Mouse (Mus musculus) gastrocnemius, postnatal 36 days (tissue): ENCODE results near the gene Bysl. TPM values are rescaled to one million over a fixed set of nuclear protein-coding genes. Genes with fewer than 3 reads are reported as not detected.
"Not testable (repeated sequence)": the region's sequence is repeated elsewhere in the genome, so short reads cannot be mapped to it uniquely, and the experiment has no call there.

ENCODE experiments used
- DNase-seq, 2 experiments: peaks; one replicate each; pipeline ENCODE4 v3.0.0; 2022
- intact Hi-C: fragments of 180-260 bp; cut with DNase I; formaldehyde crosslinking; loops from one replicate; pipeline ENCODE4 v1.15.1; 2025
- total RNA-seq, 2 experiments: library from RNA; stranded (reverse); gene quantifications; 2 replicates each; pipeline ENCODE4 v1.2.3; 2021

Gene Bysl
- total RNA-seq, 2 experiments from 2014 or later: 13.8 to 14.2 TPM

GRCm38 (mm10) chr17:47622912-47623554 lies 11.7 kb upstream of the Bysl start:
- intact Hi-C loops: no loop called here
- DNase-seq: no peak

- intact Hi-C loops: no loop called here
Measured at GRCm38 (mm10) chr17:47618556-47619311, 7.4 kb upstream of the Bysl start.

GRCm38 (mm10) chr17:47617605-47618307 lies 6.5 kb upstream of the Bysl start:
- no peak for DNase-seq
- intact Hi-C loops: no loop called here

More at GRCm38 (mm10) chr17:47618556-47619311, 7.4 kb upstream of the Bysl start:
- DNase-seq: no peak

- intact Hi-C loops: no loop called here
- no peak for DNase-seq
Measured at GRCm38 (mm10) chr17:47616652-47617051, 5.4 kb upstream of the Bysl start.

- no peak for DNase-seq
- intact Hi-C loops: no loop called here
Measured at GRCm38 (mm10) chr17:47616119-47616518, 4.8 kb upstream of the Bysl start.

- no peak for DNase-seq
- intact Hi-C loops: loop anchor here (5.0 kb wide), 1 partner anchor 63 kb away; no protein-coding TSS in a partner anchor
Measured at GRCm38 (mm10) chr17:47614018-47614417, 2.7 kb upstream of the Bysl start.

GRCm38 (mm10) chr17:47611661-47611982 lies 330 bp upstream of the Bysl start:
- no peak for DNase-seq
- intact Hi-C loops: loop anchor here (5.0 kb wide), 1 partner anchor 66 kb away; no protein-coding TSS in a partner anchor

- DNase-seq: no peak
- intact Hi-C loops: no loop called here
Measured at GRCm38 (mm10) chr17:47609182-47609581, 2.1 kb downstream of the Bysl start.

- intact Hi-C loops: no loop called here
- DNase-seq: no peak
Measured at GRCm38 (mm10) chr17:47606220-47606619, 5.1 kb downstream of the Bysl start.

- intact Hi-C loops: no loop called here
- DNase-seq: no peak
Measured at GRCm38 (mm10) chr17:47602289-47602688, 9.0 kb downstream of the Bysl start.

GRCm38 (mm10) chr17:47601389-47601755 lies 9.9 kb downstream of the Bysl start:
- intact Hi-C loops: no loop called here
- DNase-seq: no peak

- intact Hi-C loops: no loop called here
- no peak for DNase-seq
Measured at GRCm38 (mm10) chr17:47600601-47601388, 10.5 kb downstream of the Bysl start.

GRCm38 (mm10) chr17:47599511-47600297 lies 11.6 kb downstream of the Bysl start:
- DNase-seq: no peak
- intact Hi-C loops: loop anchor here (5.0 kb wide), 1 partner anchor 87 kb away; no protein-coding TSS in a partner anchor

GRCm38 (mm10) chr17:47598580-47599304 lies 12.6 kb downstream of the Bysl start:
- DNase-seq: not testable (repeated sequence)
- intact Hi-C loops: loop anchor here (5.0 kb wide), 1 partner anchor 86 kb away; no protein-coding TSS in a partner anchor

- DNase-seq: no peak
- intact Hi-C loops: loop anchor here (5.0 kb wide), 1 partner anchor 86 kb away; no protein-coding TSS in a partner anchor
Measured at GRCm38 (mm10) chr17:47597838-47598579, 13.3 kb downstream of the Bysl start.

- intact Hi-C loops: loop anchor here (5.0 kb wide), 1 partner anchor 85 kb away; no protein-coding TSS in a partner anchor
- DNase-seq: no peak
Measured at GRCm38 (mm10) chr17:47597261-47597660, 14.0 kb downstream of the Bysl start.

- intact Hi-C loops: loop anchor here (5.0 kb wide), 1 partner anchor 85 kb away; no protein-coding TSS in a partner anchor
- no peak for DNase-seq
Measured at GRCm38 (mm10) chr17:47596839-47597164, 14.5 kb downstream of the Bysl start.

- intact Hi-C loops: loop anchor here (5.0 kb wide), 1 partner anchor 84 kb away; no protein-coding TSS in a partner anchor
- no peak for DNase-seq
Measured at GRCm38 (mm10) chr17:47596162-47596838, 15.0 kb downstream of the Bysl start.
